Mouse (Mus musculus) cerebellum, adult 11 months (tissue): ENCODE data around the gene Gm7903.
"Not testable (repeated sequence)": the region's sequence is repeated elsewhere in the genome, so short reads cannot be mapped to it uniquely, and the experiment has no call there.

Experiments
- DNase-seq: peaks from one replicate; pipeline ENCODE4 v3.0.0; 2022

Gm7903 gene

GRCm38 (mm10) chrX:135433535-135433934 is at the start of gene Gm7903:
Gene Gm7903 (plus strand): TSS chrX:135433835.
- not testable (repeated sequence) for DNase-seq

GRCm38 (mm10) chrX:135403578-135403977 is 30.1 kb upstream of the Gm7903 start:
- DNase-seq, result not testable (repeated sequence)

- not testable (repeated sequence) for DNase-seq
Observed at GRCm38 (mm10) chrX:135421203-135421602, 12.4 kb upstream of the Gm7903 start.

DNA sequence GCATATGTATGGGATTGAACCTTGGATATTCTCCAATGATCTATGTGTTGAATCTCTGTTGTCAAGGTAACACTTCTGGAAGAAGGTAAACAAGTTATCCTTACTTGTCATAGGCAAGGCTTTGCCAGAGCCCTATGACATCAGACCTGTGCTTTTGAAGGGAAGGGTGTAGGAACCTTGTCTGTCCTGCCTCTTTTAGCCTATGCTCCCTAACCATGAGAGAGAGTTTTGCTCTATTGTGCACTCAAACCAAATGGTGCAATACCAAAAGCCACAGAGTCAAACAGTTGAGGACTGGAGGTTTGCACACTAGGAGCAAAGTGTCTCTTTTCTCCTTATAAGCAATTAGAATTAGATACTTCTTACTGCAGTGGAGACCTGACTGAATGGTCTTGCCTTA is 11.8 kb upstream of the Gm7903 start:
- not testable (repeated sequence) for DNase-seq

DNA sequence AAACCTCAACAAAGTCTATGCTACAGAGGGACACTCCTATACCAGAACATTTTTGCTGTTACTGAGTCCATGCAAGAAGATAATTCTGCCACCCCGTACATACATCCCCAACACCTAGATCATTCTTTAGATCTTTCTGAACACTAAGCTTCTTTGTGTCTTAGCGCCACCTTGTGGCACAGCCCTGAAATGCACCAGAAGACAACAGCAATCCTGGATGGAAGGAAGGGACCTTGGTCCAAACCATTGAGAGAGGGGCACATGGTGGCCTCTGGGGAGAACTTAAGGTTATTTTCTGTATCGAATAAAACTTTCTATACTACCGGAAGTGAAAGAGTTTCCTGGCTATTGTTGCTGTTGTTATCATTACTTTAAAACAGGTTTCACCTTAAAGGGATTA is 11.2 kb upstream of the Gm7903 start:
- DNase-seq, result not testable (repeated sequence)

- not testable (repeated sequence) for DNase-seq
Observed at GRCm38 (mm10) chrX:135464160-135464559, 30.5 kb downstream of the Gm7903 start.

GRCm38 (mm10) chrX:135481902-135482301 is 48.3 kb downstream of the Gm7903 start:
- DNase-seq, result not testable (repeated sequence)

DNA sequence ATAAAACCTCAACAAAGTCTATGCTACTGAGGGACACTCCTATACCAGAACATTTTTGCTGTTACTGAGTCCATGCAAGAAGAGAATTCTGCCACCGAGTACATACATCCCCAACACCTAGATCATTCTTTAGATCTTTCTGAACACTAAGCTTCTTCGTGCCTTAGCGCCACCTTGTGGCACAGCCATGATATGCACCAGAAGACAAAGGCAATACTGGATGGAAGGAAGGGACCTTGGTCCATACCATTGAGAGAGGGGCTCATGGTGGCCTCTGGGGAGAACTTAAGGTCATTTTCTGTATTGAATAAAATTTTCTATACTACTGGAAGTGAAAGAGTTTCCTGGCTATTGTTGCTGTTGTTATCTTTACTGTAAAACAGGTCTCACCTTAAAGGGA is 49.5 kb downstream of the Gm7903 start:
- not testable (repeated sequence) for DNase-seq
